Mouse (Mus musculus): ENCODE data around the gene Flt3l. TPM values are rescaled to one million over a fixed set of nuclear protein-coding genes. Genes with fewer than 3 reads are reported as not detected.
"Not testable (repeated sequence)": the region's sequence is repeated elsewhere in the genome, so short reads cannot be mapped to it uniquely, and the experiment has no call there.

Flt3l gene
- polyA plus RNA-seq, 1 experiment = 42.7 TPM

- no peak for DNase-seq (ENCODE audit: low read depth)
Observed at GRCm38 (mm10) chr7:45098541-45099240, 37.5 kb downstream of the Flt3l start.

DNA sequence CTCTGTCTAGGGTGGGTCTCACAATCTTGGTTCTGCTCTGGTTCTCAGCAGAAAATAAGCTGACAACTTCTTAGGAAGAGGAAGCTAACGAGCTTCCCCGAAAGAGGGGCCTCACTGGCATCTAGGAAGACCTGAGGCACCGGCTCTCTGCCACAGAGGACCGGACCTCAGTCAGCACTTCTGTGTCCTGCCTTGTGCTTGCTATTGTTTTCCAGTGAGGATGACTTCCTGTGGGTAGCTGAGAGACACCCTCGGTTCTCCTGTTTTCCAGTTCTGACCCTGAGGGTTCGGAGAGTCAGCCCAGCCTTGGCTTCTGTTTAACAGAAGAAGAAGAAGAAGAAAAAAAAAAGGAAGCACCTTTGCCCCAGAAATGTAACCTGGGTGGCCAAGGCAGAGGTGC lies 38.8 kb downstream of the Flt3l start:
- DNase-seq (ENCODE audit: low read depth) = no peak

GRCm38 (mm10) chr7:45095965-45096364 lies 40.3 kb downstream of the Flt3l start:
- not testable (repeated sequence) for DNase-seq (ENCODE audit: low read depth)

DNA sequence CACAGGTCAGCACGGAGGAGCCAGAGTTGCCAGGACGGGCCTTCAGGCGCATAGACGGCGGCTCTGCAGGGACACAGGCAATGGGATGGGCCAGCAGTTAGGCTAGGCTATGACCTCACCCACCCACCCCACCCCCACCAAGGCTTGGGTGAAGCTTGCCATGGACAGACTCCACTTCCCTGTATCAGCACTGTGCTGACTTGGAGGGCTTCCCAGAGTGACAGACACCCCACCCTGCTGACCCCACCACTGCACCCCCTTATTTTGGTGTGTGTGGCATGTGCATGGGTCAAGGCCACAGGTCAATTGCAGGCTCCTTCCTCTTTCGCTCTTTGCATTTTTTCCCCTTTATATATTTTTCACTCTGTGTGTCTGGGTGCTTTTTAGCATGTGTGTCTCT lies 40.9 kb downstream of the Flt3l start:
- no peak for DNase-seq (ENCODE audit: low read depth)

DNA sequence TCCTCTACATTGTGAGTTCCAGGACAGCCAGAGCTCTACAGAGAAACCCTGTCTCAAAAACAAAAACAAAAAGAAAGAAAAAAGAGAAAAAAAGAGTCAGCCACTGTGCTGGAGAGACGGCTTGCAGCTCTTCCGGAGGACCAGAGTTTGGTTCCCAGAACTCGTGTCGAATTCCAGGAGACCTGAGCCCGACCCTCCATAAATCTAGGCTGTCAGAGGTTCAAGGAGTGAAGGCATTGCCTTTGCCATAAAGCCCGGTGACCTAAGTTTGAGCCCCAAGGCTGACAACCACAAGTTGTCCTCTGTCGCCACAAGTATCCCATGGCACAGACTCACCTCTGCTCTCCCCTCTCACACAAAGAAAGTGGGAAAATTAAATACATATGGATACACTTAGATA lies 42.1 kb downstream of the Flt3l start:
- no peak for DNase-seq (ENCODE audit: low read depth)

GRCm38 (mm10) chr7:45093516-45093905 lies 42.7 kb downstream of the Flt3l start:
- DNase-seq (ENCODE audit: low read depth) = no peak

GRCm38 (mm10) chr7:45092828-45093515 lies 43.3 kb downstream of the Flt3l start:
- DNase-seq (ENCODE audit: low read depth) = no peak

DNA sequence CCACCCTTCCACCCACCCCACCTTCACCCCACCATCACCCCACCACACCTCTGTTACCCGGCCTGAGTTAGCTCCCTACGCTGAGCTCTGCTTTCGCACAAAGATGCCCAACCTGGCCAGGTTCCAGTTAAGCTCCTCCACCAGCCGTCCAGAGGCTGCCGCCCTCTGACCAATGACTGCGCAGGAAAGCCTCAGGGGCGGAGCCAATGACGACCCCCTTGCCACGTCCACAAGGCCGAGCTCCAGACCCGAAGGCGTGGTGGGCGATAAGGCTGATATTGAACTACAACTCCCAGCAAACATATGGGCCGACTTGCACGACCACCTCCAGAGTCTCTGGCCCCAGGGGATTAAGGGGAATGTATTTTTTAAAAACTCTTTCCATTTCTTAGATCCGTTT lies 44.2 kb downstream of the Flt3l start, which contains the start of gene Rcn3:
Gene Rcn3 (minus strand): TSS at position 174 of the 400 bp plus-strand sequence.
- no peak for DNase-seq (ENCODE audit: low read depth)

GRCm38 (mm10) chr7:45091001-45091990 lies 44.9 kb downstream of the Flt3l start:
- DNase-seq (ENCODE audit: low read depth) = no peak

GRCm38 (mm10) chr7:45090251-45090977 lies 45.8 kb downstream of the Flt3l start:
- DNase-seq (ENCODE audit: low read depth) = no peak

DNA sequence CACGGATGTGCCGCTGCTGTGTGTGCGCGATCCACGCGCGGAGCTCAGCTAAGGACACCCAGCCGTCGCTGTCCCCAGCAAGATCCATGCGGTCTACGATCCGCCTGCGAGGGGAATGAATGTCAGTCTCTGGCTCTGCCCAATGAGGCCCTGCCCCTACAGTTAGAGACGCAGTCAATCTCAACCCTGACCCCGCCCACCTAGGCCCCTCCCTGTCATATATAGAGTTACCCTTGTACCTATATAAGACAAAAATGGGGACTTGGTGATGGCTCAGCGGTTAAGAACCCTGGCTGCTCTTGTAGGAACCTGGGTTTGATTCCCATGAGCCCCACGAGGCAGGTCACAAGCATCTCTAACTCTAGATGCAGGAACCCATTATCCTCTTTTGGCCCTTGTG lies 47.6 kb downstream of the Flt3l start:
- no peak for DNase-seq (ENCODE audit: low read depth)

DNA sequence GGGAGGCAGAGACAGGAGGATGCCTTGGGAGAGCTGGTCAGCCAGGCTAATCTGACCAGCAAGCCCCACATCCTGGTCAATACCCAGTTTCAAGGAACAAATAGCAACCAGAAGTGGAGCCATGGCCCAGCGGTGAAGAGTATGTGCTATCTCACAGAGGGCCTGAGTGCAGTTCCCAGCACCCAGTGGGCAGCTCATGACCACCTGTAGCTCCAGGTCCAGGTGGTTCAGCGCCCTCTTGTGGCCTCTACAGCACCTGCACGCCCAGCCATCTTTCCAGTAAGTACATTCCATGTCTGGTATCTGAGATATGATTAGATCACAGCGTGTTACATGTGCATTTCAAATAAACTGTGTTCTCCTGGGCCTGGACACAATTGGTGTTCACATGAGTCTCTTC lies 50.1 kb downstream of the Flt3l start:
- no peak for DNase-seq (ENCODE audit: low read depth)

- DNase-seq (ENCODE audit: low read depth) = no peak
Observed at GRCm38 (mm10) chr7:45083300-45083890, 52.8 kb downstream of the Flt3l start.

DNA sequence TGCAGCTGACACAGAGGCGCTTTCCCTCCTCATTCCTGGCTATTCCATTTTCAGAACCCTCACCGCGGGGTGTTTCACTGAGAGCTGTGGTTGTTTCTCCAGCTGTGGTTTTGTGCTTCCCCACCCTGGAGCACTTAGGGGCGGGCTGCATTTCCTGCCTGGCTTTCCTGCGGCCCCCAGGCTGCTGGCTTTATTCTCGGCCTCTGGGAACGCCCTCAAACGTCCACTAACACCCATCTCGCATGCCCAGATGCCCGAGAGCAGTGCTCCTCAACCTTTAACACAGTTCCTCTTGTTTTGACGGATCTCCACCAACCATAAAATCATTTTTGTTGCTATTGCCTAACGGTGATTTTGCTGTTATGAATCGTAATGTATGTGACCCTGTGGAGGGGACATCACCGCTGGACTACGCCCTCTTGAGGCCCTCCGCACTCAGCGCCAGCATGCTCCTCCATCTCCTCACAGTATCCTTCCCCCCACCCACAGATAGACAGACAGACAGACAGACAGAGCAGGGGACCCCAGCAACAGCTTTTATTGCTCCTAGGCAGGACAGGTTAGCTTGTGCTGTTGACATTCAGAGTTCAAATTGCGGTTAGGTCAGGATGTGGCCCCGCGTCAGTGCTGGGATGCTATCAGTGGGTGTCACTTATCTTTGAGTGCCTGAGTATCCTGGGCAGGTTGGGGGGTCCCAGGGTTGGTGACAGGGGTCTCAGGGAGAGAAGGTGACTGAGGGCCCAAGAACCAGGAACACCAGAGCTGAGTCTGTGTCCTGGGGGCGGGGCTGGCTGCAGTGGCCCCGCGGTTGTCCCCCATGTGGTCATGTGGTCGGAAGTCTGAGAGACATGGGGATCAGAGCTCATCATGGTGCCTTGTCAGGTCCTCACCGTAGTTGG lies 53.6 kb downstream of the Flt3l start:
- no peak for DNase-seq (ENCODE audit: low read depth)

- DNase-seq (ENCODE audit: low read depth) = no peak
Observed at GRCm38 (mm10) chr7:45081016-45081415, 55.2 kb downstream of the Flt3l start.

DNA sequence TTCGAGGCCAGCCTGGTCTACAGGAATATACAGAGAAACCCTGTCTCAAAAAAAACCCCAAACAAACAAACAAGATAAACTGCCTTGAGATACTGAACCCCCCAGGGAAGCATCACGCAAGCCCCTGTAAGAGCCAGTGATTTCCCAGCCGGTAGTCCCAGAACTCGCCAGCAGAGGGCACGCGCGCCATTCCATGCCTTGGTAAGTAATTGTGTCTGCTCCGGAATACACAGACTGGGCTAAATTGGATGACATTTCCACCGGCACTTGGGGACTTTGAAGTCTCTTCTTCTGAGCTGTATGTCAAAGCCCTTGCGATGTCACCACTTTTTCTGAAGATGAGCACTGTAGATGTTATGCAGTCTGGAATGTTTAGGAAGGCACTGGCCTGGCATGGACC lies 56.4 kb downstream of the Flt3l start:
- DNase-seq (ENCODE audit: low read depth) = no peak
